Mouse (Mus musculus) lung, embryonic 15.5 days (tissue): ENCODE measurements around the gene Dhx57. TPM values are rescaled to one million over a fixed set of nuclear protein-coding genes. Genes with fewer than 3 reads are reported as not detected.

Source experiments
- ATAC-seq: fragments of 200-750 bp; cut with Nextera tagmentation; 2 replicates; pipeline ENCODE4 v1.8.0; 2017; ENCODE audit warnings: moderate number of reproducible peaks, borderline replicate concordance; ENCODE audit not compliant: low FRiP score, low TSS enrichment; ENCODE audit errors: extremely low read depth
- H3K27ac ChIP-seq: fragments of 300-500 bp; sonication (generic); 2 replicates; pipeline ENCODE4 v1.5.1; 2015; ENCODE audit warnings: moderate library complexity, mild to moderate bottlenecking, inconsistent platforms
- H3K27me3 ChIP-seq: fragments of 300-500 bp; sonication (generic); 2 replicates; pipeline ENCODE4 v1.6.1; 2015; ENCODE audit warnings: inconsistent platforms
- H3K36me3 ChIP-seq: fragments of 300-500 bp; sonication (generic); 2 replicates; pipeline ENCODE4 v1.6.1; 2015; ENCODE audit warnings: inconsistent platforms
- H3K4me1 ChIP-seq: fragments of 300-500 bp; sonication (generic); 2 replicates; pipeline ENCODE4 v1.6.1; 2015; ENCODE audit warnings: inconsistent platforms
- H3K4me2 ChIP-seq: fragments of 300-500 bp; sonication (generic); 2 replicates; pipeline ENCODE4 v1.6.1; 2015; ENCODE audit warnings: inconsistent platforms, mild to moderate bottlenecking, moderate library complexity
- H3K4me3 ChIP-seq: fragments of 300-500 bp; sonication (generic); 2 replicates; pipeline ENCODE4 v1.5.1; 2015; ENCODE audit warnings: mild to moderate bottlenecking, inconsistent platforms
- H3K9ac ChIP-seq: fragments of 300-500 bp; sonication (generic); 2 replicates; pipeline ENCODE4 v1.6.1; 2015; ENCODE audit warnings: inconsistent platforms
- H3K9me3 ChIP-seq: fragments of 300-500 bp; sonication (generic); 2 replicates; pipeline ENCODE4 v1.6.1; 2016; ENCODE audit warnings: inconsistent platforms
- WGBS: fragments of 180-500 bp; shearing (Covaris S2); methylation state at CpG from one replicate; pipeline ENCODE4 v1.1.7; 2015; 5-methylcytosine and 5-hydroxymethylcytosine counted together
- polyA plus RNA-seq: library from polyadenylated mRNA; unstranded; fragments of >200 nt; fragmentation: Nextera tagmentation; extraction: Ambion mirVana; gene quantifications from 2 replicates; pipeline ENCODE4 v1.2.1, GENCODE M21; 2015

Gene Dhx57
- 13.9 and 15.6 TPM in 2 replicates for polyA plus RNA-seq

GRCm38 (mm10) chr17:80290074-80290657, at the start of gene Dhx57, which contains the start of gene Morn2:
TSS of gene Dhx57 (minus strand) at chr17:80290476.
TSS of gene Morn2 (plus strand) at chr17:80290203.
- Histone ChIP-seq H3K4me3 (peak within 1 kb of the TSS; percentile 96), H3K9me3 (no peaks in the 10 kb centered on the region), H3K9ac (peak within 1 kb of the TSS; percentile 91), H3K27ac (peak within 1 kb of the TSS; percentile 89), H3K4me2 (peak within 1 kb of the TSS; percentile 79), H3K4me1 (peaks cover 11% of the 10 kb centered on the region; the same call in 1 of the 2 replicates), H3K36me3 (no peaks in the 10 kb centered on the region), H3K27me3 (no peaks in the 10 kb centered on the region)
- ATAC-seq: peak; percentile 99
- WGBS: under 1% methylated on average over 32 of the region's 35 CpGs

- Histone ChIP-seq H3K36me3 (no peaks in the 10 kb centered on the region), H3K4me2 (no peak overlapping the region), H3K4me1 (no peaks in the 10 kb centered on the region), H3K9me3 (no peaks in the 10 kb centered on the region), H3K9ac (no peak overlapping the region), H3K4me3 (no peak overlapping the region), H3K27me3 (no peaks in the 10 kb centered on the region), H3K27ac (no peak overlapping the region)
- WGBS: 54% methylated on average over 2 of the region's 2 CpGs
- ATAC-seq: no peak
These were observed 42.1 kb upstream of the Dhx57 start for GRCm38 (mm10) chr17:80332386-80332785.

- ATAC-seq: no peak
- Histone ChIP-seq H3K27me3 (no peaks in the 10 kb centered on the region), H3K4me1 (no peaks in the 10 kb centered on the region), H3K27ac (no peak overlapping the region), H3K4me2 (no peak overlapping the region), H3K4me3 (no peak overlapping the region), H3K9me3 (no peaks in the 10 kb centered on the region), H3K36me3 (no peaks in the 10 kb centered on the region), H3K9ac (no peak overlapping the region)
- WGBS: 79% methylated on average over 3 of the region's 3 CpGs
These were observed 36.2 kb upstream of the Dhx57 start for GRCm38 (mm10) chr17:80326431-80326830.

GRCm38 (mm10) chr17:80325456-80325855, 35.2 kb upstream of the Dhx57 start:
- Histone ChIP-seq H3K4me2 (no peak overlapping the region), H3K36me3 (no peaks in the 10 kb centered on the region), H3K27me3 (no peaks in the 10 kb centered on the region), H3K4me3 (no peak overlapping the region), H3K9me3 (no peaks in the 10 kb centered on the region), H3K4me1 (no peaks in the 10 kb centered on the region), H3K27ac (no peak overlapping the region), H3K9ac (no peak overlapping the region)
- WGBS: 71% methylated on average over 5 of the region's 5 CpGs
- ATAC-seq: no peak

- Histone ChIP-seq H3K27me3 (no peaks in the 10 kb centered on the region), H3K4me1 (no peaks in the 10 kb centered on the region), H3K4me2 (no peak overlapping the region), H3K36me3 (no peaks in the 10 kb centered on the region), H3K9me3 (no peaks in the 10 kb centered on the region), H3K9ac (no peak overlapping the region), H3K4me3 (no peak overlapping the region), H3K27ac (no peak overlapping the region)
- WGBS: 77% methylated on average over 7 of the region's 7 CpGs
- ATAC-seq: no peak
These were observed 34.2 kb upstream of the Dhx57 start for GRCm38 (mm10) chr17:80324521-80324920.

GRCm38 (mm10) chr17:80323658-80324057, 33.4 kb upstream of the Dhx57 start:
- H3K36me3 ChIP-seq: no peaks in the 10 kb centered on the region
- 55% methylated on average over 8 of the region's 8 CpGs for WGBS
- no peak overlapping the region for H3K4me3 ChIP-seq
- H3K4me1 ChIP-seq: no peaks in the 10 kb centered on the region
- no peaks in the 10 kb centered on the region for H3K27me3 ChIP-seq
- ATAC-seq: no peak
- no peak overlapping the region for H3K27ac ChIP-seq
- no peak overlapping the region for H3K4me2 ChIP-seq
- no peak overlapping the region for H3K9ac ChIP-seq
- no peaks in the 10 kb centered on the region for H3K9me3 ChIP-seq

GRCm38 (mm10) chr17:80323015-80323414, 32.7 kb upstream of the Dhx57 start:
- no peaks in the 10 kb centered on the region for H3K4me1 ChIP-seq
- H3K4me2 ChIP-seq: no peak overlapping the region
- 76% methylated on average over 4 of the region's 4 CpGs for WGBS
- H3K9ac ChIP-seq: no peak overlapping the region
- H3K36me3 ChIP-seq: no peaks in the 10 kb centered on the region
- ATAC-seq: no peak
- H3K9me3 ChIP-seq: no peaks in the 10 kb centered on the region
- no peaks in the 10 kb centered on the region for H3K27me3 ChIP-seq
- no peak overlapping the region for H3K27ac ChIP-seq
- no peak overlapping the region for H3K4me3 ChIP-seq

- ATAC-seq: no peak
- Histone ChIP-seq H3K9ac (no peak overlapping the region), H3K36me3 (no peaks in the 10 kb centered on the region), H3K27me3 (no peaks in the 10 kb centered on the region), H3K4me3 (no peak overlapping the region), H3K4me1 (no peaks in the 10 kb centered on the region), H3K4me2 (no peak overlapping the region), H3K9me3 (no peaks in the 10 kb centered on the region), H3K27ac (no peak overlapping the region)
- 64% methylated on average over 6 of the region's 6 CpGs for WGBS
These were observed 32.0 kb upstream of the Dhx57 start for GRCm38 (mm10) chr17:80322228-80322627.

- H3K4me1 ChIP-seq: no peaks in the 10 kb centered on the region
- H3K27ac ChIP-seq: no peak overlapping the region
- 74% methylated on average over 4 of the region's 4 CpGs for WGBS
- H3K27me3 ChIP-seq: no peaks in the 10 kb centered on the region
- no peaks in the 10 kb centered on the region for H3K36me3 ChIP-seq
- H3K4me2 ChIP-seq: no peak overlapping the region
- no peak for ATAC-seq
- no peaks in the 10 kb centered on the region for H3K9me3 ChIP-seq
- no peak overlapping the region for H3K9ac ChIP-seq
- no peak overlapping the region for H3K4me3 ChIP-seq
These were observed 22.1 kb upstream of the Dhx57 start for GRCm38 (mm10) chr17:80312405-80312804.

- Histone ChIP-seq H3K4me2 (no peak overlapping the region), H3K4me3 (no peak overlapping the region), H3K9ac (no peak overlapping the region), H3K27me3 (no peaks in the 10 kb centered on the region), H3K36me3 (no peaks in the 10 kb centered on the region), H3K4me1 (no peaks in the 10 kb centered on the region), H3K27ac (no peak overlapping the region), H3K9me3 (no peaks in the 10 kb centered on the region)
- ATAC-seq: no peak
- 68% methylated on average over 9 of the region's 9 CpGs for WGBS
These were observed 21.5 kb upstream of the Dhx57 start for GRCm38 (mm10) chr17:80311761-80312160.

- Histone ChIP-seq H3K36me3 (no peaks in the 10 kb centered on the region), H3K9me3 (no peaks in the 10 kb centered on the region), H3K4me2 (no peak within 1 kb of the TSS), H3K27me3 (no peaks in the 10 kb centered on the region), H3K4me3 (no peak within 1 kb of the TSS), H3K27ac (no peak within 1 kb of the TSS), H3K4me1 (no peaks in the 10 kb centered on the region), H3K9ac (no peak within 1 kb of the TSS)
- no peak for ATAC-seq
- 91% methylated on average over 1 of the region's 1 CpGs for WGBS
These were observed 17.0 kb upstream of the Dhx57 start, which contains the start of gene Arhgef33 for GRCm38 (mm10) chr17:80307251-80307650. TSS of gene Arhgef33 (plus strand) at chr17:80307407.

GRCm38 (mm10) chr17:80298844-80299243, 8.6 kb upstream of the Dhx57 start:
- no peak overlapping the region for H3K27ac ChIP-seq
- H3K4me3 ChIP-seq: no peak overlapping the region
- H3K9me3 ChIP-seq: no peaks in the 10 kb centered on the region
- ATAC-seq: no peak
- 84% methylated on average over 5 of the region's 5 CpGs for WGBS
- no peak overlapping the region for H3K9ac ChIP-seq
- no peak overlapping the region for H3K4me2 ChIP-seq
- no peaks in the 10 kb centered on the region for H3K36me3 ChIP-seq
- no peaks in the 10 kb centered on the region for H3K4me1 ChIP-seq
- H3K27me3 ChIP-seq: no peaks in the 10 kb centered on the region

- Histone ChIP-seq H3K27me3 (no peaks in the 10 kb centered on the region), H3K4me1 (no peaks in the 10 kb centered on the region), H3K4me3 (no peak overlapping the region), H3K36me3 (no peaks in the 10 kb centered on the region), H3K9me3 (no peaks in the 10 kb centered on the region), H3K9ac (no peak overlapping the region), H3K4me2 (no peak overlapping the region), H3K27ac (no peak overlapping the region)
- ATAC-seq: no peak
- WGBS: 85% methylated on average over 5 of the region's 5 CpGs
These were observed 5.0 kb upstream of the Dhx57 start for GRCm38 (mm10) chr17:80295258-80295657.
